Mouse (Mus musculus) c-Kit-negative CD71-positive TER-119-positive erythroid progenitor cells, embryonic 14.5 days (primary cell): ENCODE data around the gene Atp8b5.

Experiments
- DNase-seq: peaks from one replicate; pipeline ENCODE4 v3.0.0-alpha.2; 2013; ENCODE audit warnings: low read depth, low spot score

The Atp8b5 gene

DNA sequence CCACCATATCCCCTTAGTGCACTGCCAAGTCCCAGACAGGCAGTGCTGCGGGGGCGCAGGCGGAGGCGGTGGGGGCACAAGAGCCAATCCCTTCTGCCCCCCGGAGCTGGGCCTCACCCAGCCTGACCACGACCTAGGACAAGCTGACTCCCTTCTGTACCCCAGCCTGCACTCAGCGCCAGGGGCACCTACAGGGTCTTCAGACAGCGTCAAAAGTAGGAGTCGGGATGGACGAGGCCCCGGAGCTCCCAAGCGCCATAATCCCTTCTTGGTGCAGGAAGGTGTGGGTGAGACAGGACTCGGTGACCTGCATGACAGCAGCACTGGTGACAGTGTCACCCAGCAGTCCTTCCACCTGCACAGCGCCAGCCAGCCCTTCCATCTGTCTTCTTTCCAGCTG is 147.8 kb downstream of the Atp8b5 start:
- DNase-seq, result no peak

DNA sequence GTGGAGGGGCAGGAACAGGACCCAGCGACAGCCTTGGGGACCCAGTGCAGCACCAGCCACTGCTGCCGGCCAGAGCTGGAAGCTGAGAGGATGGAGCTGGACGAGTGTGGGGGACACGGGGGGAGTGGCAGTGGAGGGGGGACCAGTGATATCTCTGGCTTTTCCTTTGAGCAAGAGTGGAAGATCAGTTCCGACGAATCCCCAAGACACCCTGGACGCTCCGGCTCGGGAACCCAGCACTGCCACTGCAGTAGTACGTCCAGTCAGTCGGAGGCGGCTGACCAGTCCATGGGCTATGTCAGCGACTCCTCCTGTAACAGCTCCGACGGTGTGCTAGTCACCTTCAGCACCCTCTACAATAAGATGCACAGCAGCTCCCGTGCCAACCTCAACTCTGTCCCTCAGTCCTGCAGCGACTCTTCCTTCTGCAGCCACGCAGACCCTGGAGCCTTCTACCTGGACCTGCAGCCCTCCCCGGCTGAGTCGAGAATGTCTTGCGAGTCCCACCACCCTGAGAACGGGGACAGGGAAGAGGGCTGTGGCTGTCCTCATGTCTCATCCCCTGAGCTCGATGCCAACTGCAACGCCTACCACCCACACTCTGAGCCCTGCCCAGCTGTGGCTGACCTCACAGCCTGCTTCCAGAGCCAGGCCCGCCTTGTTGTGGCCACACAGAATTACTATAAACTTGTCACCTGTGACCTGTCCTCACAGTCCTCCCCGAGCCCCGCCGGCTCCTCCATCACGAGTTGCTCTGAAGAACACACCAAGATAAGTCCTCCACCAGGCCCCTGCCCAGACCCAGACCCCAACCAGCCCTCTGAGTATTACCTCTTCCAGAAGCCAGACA is 148.5 kb downstream of the Atp8b5 start:
- DNase-seq, result no peak

DNA sequence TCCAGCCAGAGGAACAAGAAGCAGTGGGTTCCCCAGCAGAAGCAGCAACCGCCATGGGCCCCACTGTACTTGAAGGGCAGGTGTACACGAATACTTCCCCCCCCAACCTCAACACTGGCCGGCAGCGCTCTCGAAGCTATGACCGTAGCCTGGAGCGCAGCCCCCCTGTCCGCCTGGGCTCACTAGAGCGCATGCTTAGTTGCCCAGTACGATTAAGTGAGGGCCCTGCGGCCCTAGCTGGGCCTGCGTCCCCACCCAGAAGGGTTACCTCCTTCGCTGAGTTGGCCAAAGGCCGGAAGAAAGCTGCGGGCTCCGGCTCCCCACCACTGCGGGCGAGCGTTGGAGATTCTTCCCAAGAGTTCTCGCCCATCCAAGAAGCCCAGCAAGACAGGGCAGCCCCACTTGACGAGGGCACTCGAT is 149.1 kb downstream of the Atp8b5 start:
- no peak for DNase-seq

GRCm38 (mm10) chr4:43417269-43418062 is 150.5 kb downstream of the Atp8b5 start:
- no peak for DNase-seq

- no peak for DNase-seq
Observed at GRCm38 (mm10) chr4:43418450-43418849, 151.5 kb downstream of the Atp8b5 start.

DNA sequence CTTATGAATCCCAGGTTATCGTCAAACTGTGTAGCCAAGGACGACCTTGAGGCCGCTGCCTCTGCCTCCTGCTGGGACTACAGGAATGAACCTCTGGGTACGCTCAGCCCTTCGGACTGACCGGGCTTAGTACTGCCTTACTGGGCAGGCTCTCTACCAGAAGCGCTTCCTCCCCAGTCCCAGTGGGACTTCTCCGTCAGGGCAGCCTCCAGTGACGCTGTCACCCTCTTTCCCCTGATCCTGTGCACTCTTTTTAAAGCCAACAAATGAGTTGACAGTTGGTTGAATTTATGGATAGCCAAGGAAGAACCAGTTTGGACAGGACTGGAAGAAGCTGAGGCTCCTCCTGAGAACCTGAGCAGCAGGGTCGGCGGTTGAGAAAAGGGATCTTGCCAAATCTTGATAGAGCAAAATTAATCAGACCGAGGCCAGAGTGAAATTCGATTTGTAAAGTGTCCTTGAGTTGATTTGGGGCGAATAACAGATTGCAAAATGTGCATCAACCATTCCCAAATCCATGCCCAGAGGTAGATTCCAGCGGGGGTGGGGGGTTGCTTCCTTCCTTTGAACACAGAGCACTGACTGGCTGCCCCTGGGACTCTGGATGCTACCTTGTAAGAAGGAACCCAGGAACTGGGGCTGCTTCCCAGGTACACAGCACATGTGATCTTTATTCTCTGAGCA is 152.2 kb downstream of the Atp8b5 start:
- DNase-seq, result no peak

- no peak for DNase-seq
Observed at GRCm38 (mm10) chr4:43419801-43420281, 152.9 kb downstream of the Atp8b5 start.

- peak; percentile 51 for DNase-seq
Observed at GRCm38 (mm10) chr4:43420305-43420704, 153.3 kb downstream of the Atp8b5 start.

DNA sequence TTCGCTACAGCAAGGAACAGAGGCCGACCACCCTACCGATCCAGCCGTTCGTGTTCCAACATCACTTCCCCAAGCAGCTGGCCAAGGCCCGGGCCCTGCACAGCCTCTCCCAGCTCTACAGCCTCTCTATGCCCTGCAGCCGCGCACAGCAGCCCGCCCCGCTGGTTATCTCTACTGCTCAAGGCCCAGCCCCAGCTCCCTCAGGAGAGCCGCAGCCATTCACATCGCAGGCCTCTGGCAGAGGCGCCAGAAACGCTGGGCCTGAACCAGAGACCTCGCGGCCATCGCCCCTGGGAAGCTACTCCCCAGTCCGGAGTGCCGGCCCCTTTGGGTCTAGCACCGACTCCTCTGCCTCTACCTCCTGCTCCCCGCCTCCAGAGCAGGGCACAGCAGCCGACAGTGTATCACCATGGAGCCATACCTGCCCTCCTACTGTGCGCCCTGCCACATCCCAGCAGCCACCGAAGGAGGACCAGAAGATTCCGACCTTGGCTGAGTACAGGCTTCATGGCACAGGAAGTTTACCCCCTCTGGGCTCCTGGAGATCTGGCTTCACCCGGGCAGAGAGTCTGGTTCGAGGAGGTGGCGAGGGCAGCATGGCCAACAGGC is 154.8 kb downstream of the Atp8b5 start:
- DNase-seq, result no peak
